8 mouse cellular contexts compared by ENCODE assay signal in the genomic region with DNA sequence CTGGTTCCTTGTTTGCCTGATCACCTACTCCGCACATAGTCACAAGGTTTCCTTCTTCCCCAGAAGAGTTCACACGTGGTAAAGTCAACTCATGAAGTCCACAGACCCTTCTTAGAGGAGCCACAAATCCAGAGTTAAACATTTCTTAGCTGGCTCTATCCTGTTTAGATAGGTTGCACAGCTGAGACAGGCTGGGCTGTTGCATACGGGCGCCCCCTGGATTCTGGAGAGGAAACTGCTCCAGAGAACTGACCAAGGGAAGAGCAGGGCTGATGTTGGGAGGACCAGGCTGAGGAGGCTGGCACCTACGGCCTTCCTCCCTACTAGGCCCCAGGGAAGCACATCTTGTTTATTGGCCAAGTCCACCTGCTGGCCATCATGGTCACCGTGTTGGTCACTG.
DNase-seq lines count a peak whose midpoint lies in the region; ATAC-seq lines count a peak whose summit lies in the region.

No protein-coding gene starts in this region.

- no peak overlapping the region for H3K4me3 ChIP-seq in hindbrain, embryonic 10.5 days
- H3K4me3 ChIP-seq in hindbrain, embryonic 13.5 days = no peak overlapping the region
- no peak overlapping the region for H3K4me3 ChIP-seq in intestine, embryonic 14.5 days (ENCODE audit: low read depth, low read length)

- H3K27ac ChIP-seq in hindbrain, embryonic 10.5 days = peak overlapping the region; percentile 40
- no peak overlapping the region for H3K27ac ChIP-seq in hindbrain, embryonic 13.5 days
- no peak overlapping the region for H3K27ac ChIP-seq in intestine, embryonic 14.5 days (ENCODE audit: low read depth)

- H3K4me2 ChIP-seq in hindbrain, embryonic 13.5 days = no peak overlapping the region
- H3K4me2 ChIP-seq in intestine, embryonic 14.5 days (ENCODE audit: low read length) = no peak overlapping the region

- DNase-seq in hindbrain, embryonic 10.5 days (ENCODE audit: low spot score) = peak; percentile 70
- peak; percentile 81 to 82 for DNase-seq in cerebellum, postnatal 14 days
- DNase-seq in frontal cortex, postnatal 36 days (ENCODE audit: low spot score in 2 of 2) = peak; percentile 69 to 76
- DNase-seq in intestine, embryonic 14.5 days (ENCODE audit: low spot score) = peak; percentile 78
- DNase-seq in left cerebral cortex, adult 9 months (ENCODE audit: low spot score in 2 of 2) = peak; percentile 23 to 79
- peak; percentile 75 to 80 for DNase-seq in spleen, postnatal 14 days (ENCODE audit: low spot score in 2 of 2)

- no peaks in the 10 kb centered on the region for H3K36me3 ChIP-seq in hindbrain, embryonic 10.5 days
- H3K36me3 ChIP-seq in hindbrain, embryonic 13.5 days = no peaks in the 10 kb centered on the region
- H3K36me3 ChIP-seq in intestine, embryonic 14.5 days (ENCODE audit: control insufficient read depth, insufficient read depth, low read length) = no peaks in the 10 kb centered on the region

- H3K27me3 ChIP-seq in hindbrain, embryonic 10.5 days (ENCODE audit: insufficient read depth, poor library complexity, severe bottlenecking) = peaks cover 9% of the 10 kb centered on the region; the same call in 1 of the 2 replicates
- H3K27me3 ChIP-seq in hindbrain, embryonic 13.5 days = no peaks in the 10 kb centered on the region
- H3K27me3 ChIP-seq in intestine, embryonic 14.5 days (replicated peaks; ENCODE audit: control insufficient read depth, insufficient read depth, low read length) = no peaks in the 10 kb centered on the region

- H3K4me1 ChIP-seq in hindbrain, embryonic 10.5 days (replicated peaks) = peaks cover 33% of the 10 kb centered on the region
- H3K4me1 ChIP-seq in hindbrain, embryonic 13.5 days (replicated peaks) = peaks cover 27% of the 10 kb centered on the region
- peaks cover 4% of the 10 kb centered on the region; the same call in 1 of the 2 replicates for H3K4me1 ChIP-seq in intestine, embryonic 14.5 days (replicated peaks; ENCODE audit: control insufficient read depth, insufficient read depth, low read length)

- WGBS in hindbrain, embryonic 10.5 days = 33% methylated on average over 6 of the region's 6 CpGs
- WGBS in hindbrain, embryonic 13.5 days = 28% methylated on average over 6 of the region's 6 CpGs
- 29% methylated on average over 6 of the region's 6 CpGs for WGBS in intestine, embryonic 14.5 days

- H3K9ac ChIP-seq in hindbrain, embryonic 13.5 days = no peak overlapping the region
- H3K9ac ChIP-seq in intestine, embryonic 14.5 days (ENCODE audit: low read length) = no peak overlapping the region

- ATAC-seq in hindbrain, embryonic 13.5 days (ENCODE audit: low FRiP score) = no peak
- ATAC-seq in intestine, embryonic 14.5 days (replicated peaks; ENCODE audit: low FRiP score, low TSS enrichment, low read depth) = peak; percentile 67
- ATAC-seq in megakaryocyte progenitor cell, adult 5-6 weeks (replicated peaks; ENCODE audit: poor library complexity) = peak; percentile 95

- no peaks in the 10 kb centered on the region for H3K9me3 ChIP-seq in hindbrain, embryonic 10.5 days
- H3K9me3 ChIP-seq in hindbrain, embryonic 13.5 days = no peaks in the 10 kb centered on the region
- H3K9me3 ChIP-seq in intestine, embryonic 14.5 days (ENCODE audit: control insufficient read depth, low read length) = no peaks in the 10 kb centered on the region
